Mouse (Mus musculus): ENCODE results near the gene Ccpg1os. TPM values are rescaled to one million over a fixed set of nuclear protein-coding genes. Genes with fewer than 3 reads are reported as not detected.

The Ccpg1os gene
- polyA plus RNA-seq, 1 experiment from 2014 or later = 4.4 TPM

GRCm38 (mm10) chr9:72974734-72975133, 10.4 kb downstream of the Ccpg1os start:
- Histone ChIP-seq H3K4me2 (no peak overlapping the region), H3K9ac (no peak overlapping the region), H3K27me3 (replicated peaks) (no peaks in the 10 kb centered on the region), H3K36me3 (no peaks in the 10 kb centered on the region), H3K9me3 (replicated peaks) (no peaks in the 10 kb centered on the region), H3K27ac (no peak overlapping the region), H3K4me3 (no peak overlapping the region), H3K4me1 (no peaks in the 10 kb centered on the region)
- ATAC-seq = no peak
- WGBS (ENCODE audit: insufficient replicate concordance) = 71% methylated on average over 5 of the region's 5 CpGs

DNA sequence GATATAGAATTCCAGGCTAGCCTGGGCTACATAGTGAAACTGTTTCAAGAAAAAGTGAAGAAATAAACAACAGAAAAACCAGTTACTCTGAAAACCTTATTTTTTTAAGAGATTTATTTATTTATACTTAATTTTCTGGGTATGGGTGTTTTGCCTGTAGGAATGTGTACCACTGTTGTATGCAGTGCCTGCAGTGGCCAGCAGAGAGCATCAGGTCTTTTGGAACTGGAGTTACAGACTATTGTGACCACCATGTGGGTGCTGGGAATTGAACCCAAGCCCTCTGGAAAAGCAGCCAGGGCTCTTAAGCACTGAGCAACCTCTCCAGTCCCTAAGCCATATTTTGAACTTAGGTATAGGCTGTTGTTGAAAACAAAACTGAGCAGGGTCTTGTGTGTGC, 12.2 kb downstream of the Ccpg1os start:
- Histone ChIP-seq H3K4me1 (no peaks in the 10 kb centered on the region), H3K9ac (no peak overlapping the region), H3K4me3 (no peak overlapping the region), H3K27ac (no peak overlapping the region), H3K9me3 (replicated peaks) (no peaks in the 10 kb centered on the region), H3K36me3 (no peaks in the 10 kb centered on the region), H3K4me2 (no peak overlapping the region), H3K27me3 (replicated peaks) (no peaks in the 10 kb centered on the region)
- ATAC-seq = no peak

DNA sequence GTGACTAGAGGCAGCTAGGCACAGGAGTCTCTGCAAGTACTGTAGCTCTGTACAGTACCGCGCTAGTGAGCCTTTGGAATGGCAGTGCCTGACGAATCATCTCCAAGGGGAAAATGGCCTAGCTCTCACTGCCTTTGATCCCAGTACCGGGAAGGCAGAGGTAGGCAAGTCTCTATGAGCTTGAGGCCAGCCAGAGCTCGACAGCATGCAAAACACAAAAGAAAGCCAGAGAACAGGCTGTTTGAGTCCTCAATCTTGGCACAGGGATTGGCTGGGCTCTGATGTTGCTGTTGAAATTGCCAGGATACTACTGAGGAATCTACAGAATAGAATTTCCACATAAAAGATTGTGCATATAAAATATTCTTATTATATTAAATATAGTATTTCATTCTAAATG, 12.7 kb downstream of the Ccpg1os start:
- H3K27me3 ChIP-seq (replicated peaks) = no peaks in the 10 kb centered on the region
- no peak overlapping the region for H3K4me2 ChIP-seq
- no peaks in the 10 kb centered on the region for H3K9me3 ChIP-seq (replicated peaks)
- no peak overlapping the region for H3K9ac ChIP-seq
- WGBS (ENCODE audit: insufficient replicate concordance) = 67% methylated on average over 5 of the region's 5 CpGs
- ATAC-seq = no peak
- H3K4me3 ChIP-seq = no peak overlapping the region
- H3K27ac ChIP-seq = no peak overlapping the region
- no peaks in the 10 kb centered on the region for H3K4me1 ChIP-seq
- H3K36me3 ChIP-seq = no peaks in the 10 kb centered on the region

- Histone ChIP-seq H3K9me3 (replicated peaks) (no peaks in the 10 kb centered on the region), H3K4me2 (no peak overlapping the region), H3K4me1 (no peaks in the 10 kb centered on the region), H3K27ac (no peak overlapping the region), H3K9ac (no peak overlapping the region), H3K36me3 (no peaks in the 10 kb centered on the region), H3K4me3 (no peak overlapping the region), H3K27me3 (replicated peaks) (no peaks in the 10 kb centered on the region)
- WGBS (ENCODE audit: insufficient replicate concordance) = 61% methylated on average over 7 of the region's 7 CpGs
- no peak for ATAC-seq
Measured at GRCm38 (mm10) chr9:72969874-72970273, 15.3 kb downstream of the Ccpg1os start.

- ATAC-seq = 0 out of 2 replicates have a peak, but pooled peaks have one; percentile 42
- no peak overlapping the region for H3K4me3 ChIP-seq
- H3K36me3 ChIP-seq = no peaks in the 10 kb centered on the region
- WGBS (ENCODE audit: insufficient replicate concordance) = 29% methylated on average over 11 of the region's 11 CpGs
- H3K27ac ChIP-seq = no peak overlapping the region
- H3K4me2 ChIP-seq = 0 out of 2 replicates have a peak overlapping the region, but pooled peaks have one; percentile 27
- H3K4me1 ChIP-seq = no peaks in the 10 kb centered on the region
- H3K9ac ChIP-seq = no peak overlapping the region
- H3K9me3 ChIP-seq (replicated peaks) = no peaks in the 10 kb centered on the region
- no peaks in the 10 kb centered on the region for H3K27me3 ChIP-seq (replicated peaks)
Measured at GRCm38 (mm10) chr9:72968349-72969061, 16.7 kb downstream of the Ccpg1os start.

DNA sequence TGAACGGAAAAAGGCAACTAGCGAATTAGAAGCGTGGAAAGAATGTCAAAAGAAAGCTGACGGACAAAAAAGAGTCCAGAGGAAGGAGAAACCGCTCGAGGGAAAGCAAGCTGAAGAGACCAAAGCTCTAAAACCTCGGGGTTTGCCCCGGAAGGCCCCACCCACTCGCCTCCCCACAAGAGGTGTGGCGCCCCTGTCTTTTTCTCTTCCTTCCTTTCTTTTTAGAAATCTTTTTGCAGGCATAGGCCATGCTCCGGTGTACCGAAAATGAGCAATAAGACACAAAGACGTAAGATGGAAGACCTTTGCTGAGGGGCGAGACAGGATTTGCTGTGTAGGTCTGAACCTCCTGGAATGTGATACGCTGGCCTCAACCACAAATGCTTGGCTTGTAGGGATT, 23.2 kb downstream of the Ccpg1os start:
- H3K36me3 ChIP-seq = no peaks in the 10 kb centered on the region
- no peak overlapping the region for H3K9ac ChIP-seq
- H3K9me3 ChIP-seq (replicated peaks) = no peaks in the 10 kb centered on the region
- no peaks in the 10 kb centered on the region for H3K27me3 ChIP-seq (replicated peaks)
- no peak overlapping the region for H3K4me3 ChIP-seq
- no peak for ATAC-seq
- H3K4me1 ChIP-seq = peaks cover 16% of the 10 kb centered on the region
- H3K4me2 ChIP-seq = no peak overlapping the region
- H3K27ac ChIP-seq = no peak overlapping the region
- 56% methylated on average over 15 of the region's 15 CpGs for WGBS (ENCODE audit: insufficient replicate concordance)

DNA sequence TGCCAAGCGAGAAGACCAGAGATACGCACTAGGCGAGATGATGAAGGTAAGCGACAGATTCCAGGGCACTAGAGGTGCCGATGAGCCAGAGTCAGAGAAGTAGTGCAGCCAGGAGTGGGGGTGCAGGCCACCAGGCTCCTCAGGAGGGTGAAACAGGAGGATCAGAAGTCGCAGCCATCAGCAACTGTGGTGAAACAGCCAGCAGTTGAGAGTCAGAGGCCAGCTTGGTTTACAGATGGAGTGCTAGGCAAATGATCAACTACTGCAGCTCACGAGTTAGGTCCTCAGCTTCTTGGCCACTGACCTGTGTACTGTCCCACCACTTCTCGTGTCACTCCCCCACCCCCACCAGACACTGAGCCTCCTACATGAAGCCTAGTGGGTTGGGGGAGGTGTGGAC, 23.8 kb downstream of the Ccpg1os start:
- no peak overlapping the region for H3K9ac ChIP-seq
- no peak overlapping the region for H3K27ac ChIP-seq
- 66% methylated on average over 8 of the region's 8 CpGs for WGBS (ENCODE audit: insufficient replicate concordance)
- H3K36me3 ChIP-seq = no peaks in the 10 kb centered on the region
- H3K4me1 ChIP-seq = peaks cover 16% of the 10 kb centered on the region
- H3K9me3 ChIP-seq (replicated peaks) = no peaks in the 10 kb centered on the region
- no peaks in the 10 kb centered on the region for H3K27me3 ChIP-seq (replicated peaks)
- no peak for ATAC-seq
- no peak overlapping the region for H3K4me2 ChIP-seq
- H3K4me3 ChIP-seq = no peak overlapping the region

GRCm38 (mm10) chr9:72958521-72959450, 26.4 kb downstream of the Ccpg1os start, which contains the start of the genes Dyx1c1 and Gm44503:
Gene Dyx1c1 (plus strand): TSS chr9:72958785.
Gene Gm44503 (plus strand): TSS chr9:72958852.
- Histone ChIP-seq H3K27ac (peak within 1 kb of the TSS; percentile 22; the same call in 1 of the 2 replicates), H3K4me2 (peak within 1 kb of the TSS; percentile 60), H3K36me3 (no peaks in the 10 kb centered on the region), H3K4me1 (peaks cover 16% of the 10 kb centered on the region), H3K9me3 (replicated peaks) (no peaks in the 10 kb centered on the region), H3K4me3 (peak within 1 kb of the TSS; percentile 63), H3K9ac (peak within 1 kb of the TSS; percentile 54), H3K27me3 (replicated peaks) (no peaks in the 10 kb centered on the region)
- WGBS (ENCODE audit: insufficient replicate concordance) = 2% methylated on average over 43 of the region's 43 CpGs
- peak; percentile 78 for ATAC-seq

- H3K36me3 ChIP-seq = no peaks in the 10 kb centered on the region
- no peak overlapping the region for H3K4me3 ChIP-seq
- H3K9me3 ChIP-seq (replicated peaks) = no peaks in the 10 kb centered on the region
- ATAC-seq = no peak
- no peak overlapping the region for H3K4me2 ChIP-seq
- H3K27me3 ChIP-seq (replicated peaks) = no peaks in the 10 kb centered on the region; the same call in 1 of the 2 replicates
- 29% methylated on average over 1 of the region's 1 CpGs for WGBS (ENCODE audit: insufficient replicate concordance)
- no peak overlapping the region for H3K9ac ChIP-seq
- H3K27ac ChIP-seq = no peak overlapping the region
- H3K4me1 ChIP-seq = peaks cover 16% of the 10 kb centered on the region
Measured at GRCm38 (mm10) chr9:72955546-72955945, 29.6 kb downstream of the Ccpg1os start.

- WGBS (ENCODE audit: insufficient replicate concordance) = 43% methylated on average over 2 of the region's 2 CpGs
- no peak overlapping the region for H3K4me3 ChIP-seq
- H3K4me2 ChIP-seq = no peak overlapping the region
- peaks cover 16% of the 10 kb centered on the region for H3K4me1 ChIP-seq
- H3K36me3 ChIP-seq = no peaks in the 10 kb centered on the region
- no peak for ATAC-seq
- no peaks in the 10 kb centered on the region; the same call in 1 of the 2 replicates for H3K27me3 ChIP-seq (replicated peaks)
- H3K27ac ChIP-seq = no peak overlapping the region
- H3K9ac ChIP-seq = no peak overlapping the region
- H3K9me3 ChIP-seq (replicated peaks) = no peaks in the 10 kb centered on the region
Measured at GRCm38 (mm10) chr9:72954746-72955145, 30.4 kb downstream of the Ccpg1os start.

DNA sequence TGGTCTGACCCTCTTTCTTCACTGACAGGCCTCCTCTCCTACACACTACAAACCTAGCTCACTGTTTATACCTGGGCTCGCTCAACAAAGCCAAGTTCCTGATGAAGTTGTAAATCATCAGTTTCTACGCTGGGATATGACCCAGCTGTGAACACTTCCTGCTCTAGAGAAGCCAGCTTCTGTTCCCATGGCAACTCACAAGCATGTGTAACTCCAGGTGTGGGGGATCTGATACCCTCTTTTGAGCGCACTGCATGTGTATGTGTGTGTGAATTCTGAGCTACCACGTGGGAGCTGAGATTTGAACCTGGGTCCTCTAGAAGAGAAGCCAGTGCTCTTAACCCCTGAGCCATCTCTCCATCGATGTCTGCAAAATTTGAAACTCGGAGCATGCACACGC, 35.6 kb downstream of the Ccpg1os start:
- 67% methylated on average over 7 of the region's 7 CpGs for WGBS (ENCODE audit: insufficient replicate concordance)

GRCm38 (mm10) chr9:72947010-72947409, 38.2 kb downstream of the Ccpg1os start:
- Histone ChIP-seq H3K27ac (no peak overlapping the region), H3K36me3 (no peaks in the 10 kb centered on the region), H3K9me3 (replicated peaks) (peaks cover 3% of the 10 kb centered on the region), H3K4me1 (no peaks in the 10 kb centered on the region), H3K4me2 (no peak overlapping the region), H3K9ac (no peak overlapping the region), H3K27me3 (replicated peaks) (no peaks in the 10 kb centered on the region; the same call in 1 of the 2 replicates), H3K4me3 (no peak overlapping the region)
- no peak for ATAC-seq
- 76% methylated on average over 1 of the region's 1 CpGs for WGBS (ENCODE audit: insufficient replicate concordance)

More for the DNA sequence above, 35.6 kb downstream of the Ccpg1os start:
- H3K9me3 ChIP-seq (replicated peaks) = peaks cover 3% of the 10 kb centered on the region
- no peak overlapping the region for H3K4me2 ChIP-seq
- H3K4me3 ChIP-seq = no peak overlapping the region
- H3K36me3 ChIP-seq = no peaks in the 10 kb centered on the region
- no peak overlapping the region for H3K27ac ChIP-seq
- H3K27me3 ChIP-seq (replicated peaks) = no peaks in the 10 kb centered on the region; the same call in 1 of the 2 replicates
- H3K4me1 ChIP-seq = no peaks in the 10 kb centered on the region
- no peak for ATAC-seq
- H3K9ac ChIP-seq = no peak overlapping the region

All from liver, embryonic 12.5 days (tissue).